Mouse (Mus musculus): Measurements from ENCODE around the gene Pklr.

DNA sequence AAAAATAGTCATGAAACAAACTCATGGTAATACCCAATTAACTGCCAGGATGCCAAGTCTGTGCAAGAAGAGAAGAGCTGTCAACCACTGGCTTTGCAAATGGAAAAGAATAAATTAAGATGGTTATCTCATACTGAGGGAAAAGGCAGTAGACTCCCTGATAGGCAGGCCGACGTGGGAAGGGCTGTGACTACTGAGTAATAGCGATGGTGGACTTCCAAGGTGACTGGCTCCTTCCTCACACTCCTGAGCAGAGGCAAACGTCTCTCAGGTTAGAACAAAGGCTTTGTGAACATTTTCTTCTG, 32.7 kb upstream of the Pklr start:
- TF ChIP-seq CTCF (IDR thresholded peaks at IDR 0.05; ENCODE audit: low read depth) (no peak), EP300 (optimal IDR thresholded peaks at IDR 0.05) (no peak)

Measured in stomach, postnatal 0 days (tissue).